Mouse (Mus musculus) heart, adult 2 months (tissue): ENCODE measurements around the gene Mpeg1. TPM values are rescaled to one million over a fixed set of nuclear protein-coding genes. Genes with fewer than 3 reads are reported as not detected.

ENCODE experiments used
- DNase-seq, 2 experiments: peaks; one replicate each; pipeline ENCODE4 v3.0.0; 2021
- H3K27ac ChIP-seq: fragments of 200-600 bp; 2 replicates; pipeline ENCODE4 v1.8.1; 2022
- H3K27me3 ChIP-seq: fragments of 200-500 bp; 2 replicates; pipeline ENCODE4 v1.6.1; 2012; ENCODE audit warnings: mild to moderate bottlenecking, low read length, inconsistent platforms, mixed read lengths; ENCODE audit not compliant: control insufficient read depth, insufficient read depth
- H3K36me3 ChIP-seq: fragments of 200-500 bp; 2 replicates; pipeline ENCODE4 v1.6.1; 2012; ENCODE audit warnings: low read length, inconsistent platforms; ENCODE audit not compliant: control insufficient read depth, insufficient read depth
- H3K4me1 ChIP-seq: fragments of 200-500 bp; 2 replicates; pipeline ENCODE4 v1.6.1; 2011; ENCODE audit warnings: low read length; ENCODE audit not compliant: control insufficient read depth, insufficient read depth
- H3K4me3 ChIP-seq: fragments of 200-600 bp; 2 replicates; pipeline ENCODE4 v1.8.1; 2022
- H3K79me2 ChIP-seq: fragments of 200-500 bp; replicated peaks from 2 replicates; pipeline ENCODE4 v1.6.1; 2012; ENCODE audit warnings: mild to moderate bottlenecking, inconsistent platforms, low read length, moderate library complexity, mixed read lengths; ENCODE audit not compliant: control insufficient read depth, insufficient read depth
- H3K9ac ChIP-seq: fragments of 200-500 bp; 2 replicates; pipeline ENCODE4 v1.6.1; 2012; ENCODE audit warnings: low read depth, mild to moderate bottlenecking, control low read depth, inconsistent platforms, low read length, mixed read lengths
- CTCF ChIP-seq: fragments of 200-600 bp; IDR thresholded peaks from 2 replicates; pipeline ENCODE4 v1.8.1; 2022; ENCODE audit warnings: antibody characterized with exemption, mild to moderate bottlenecking, moderate library complexity
- EP300 ChIP-seq: fragments of 200-500 bp; IDR thresholded peaks from 2 replicates; pipeline ENCODE4 v1.6.1; 2011; ENCODE audit warnings: low read depth, low read length, control low read depth; ENCODE audit not compliant: insufficient read depth
- POLR2A ChIP-seq: fragments of 200-500 bp; IDR thresholded peaks from 2 replicates; pipeline ENCODE4 v1.6.1; 2011; ENCODE audit warnings: mild to moderate bottlenecking, low read depth, low read length, control low read depth; ENCODE audit not compliant: insufficient read depth
- WGBS: fragments of 180-500 bp; shearing (Covaris S2); methylation state at CpG from one replicate; pipeline ENCODE4 v1.1.7; 2018; 5-methylcytosine and 5-hydroxymethylcytosine counted together
- intact Hi-C: fragments of 180-260 bp; cut with DNase I; formaldehyde crosslinking; loops from one replicate; pipeline ENCODE4 v1.15.1; 2025
- polyA plus RNA-seq: library from polyadenylated mRNA; depleted of rRNA; stranded (reverse); fragments of >200 nt; gene quantifications from 2 replicates; pipeline ENCODE4 v1.2.3, GENCODE M21; 2012
- total RNA-seq, 2 experiments: library from RNA; stranded (reverse); gene quantifications; 2 replicates each; pipeline ENCODE4 v1.2.3; 2021

Mpeg1 gene
- total and polyA plus RNA-seq, 3 experiments, result 3.5 to 8.0 (median 7.4) TPM

DNA sequence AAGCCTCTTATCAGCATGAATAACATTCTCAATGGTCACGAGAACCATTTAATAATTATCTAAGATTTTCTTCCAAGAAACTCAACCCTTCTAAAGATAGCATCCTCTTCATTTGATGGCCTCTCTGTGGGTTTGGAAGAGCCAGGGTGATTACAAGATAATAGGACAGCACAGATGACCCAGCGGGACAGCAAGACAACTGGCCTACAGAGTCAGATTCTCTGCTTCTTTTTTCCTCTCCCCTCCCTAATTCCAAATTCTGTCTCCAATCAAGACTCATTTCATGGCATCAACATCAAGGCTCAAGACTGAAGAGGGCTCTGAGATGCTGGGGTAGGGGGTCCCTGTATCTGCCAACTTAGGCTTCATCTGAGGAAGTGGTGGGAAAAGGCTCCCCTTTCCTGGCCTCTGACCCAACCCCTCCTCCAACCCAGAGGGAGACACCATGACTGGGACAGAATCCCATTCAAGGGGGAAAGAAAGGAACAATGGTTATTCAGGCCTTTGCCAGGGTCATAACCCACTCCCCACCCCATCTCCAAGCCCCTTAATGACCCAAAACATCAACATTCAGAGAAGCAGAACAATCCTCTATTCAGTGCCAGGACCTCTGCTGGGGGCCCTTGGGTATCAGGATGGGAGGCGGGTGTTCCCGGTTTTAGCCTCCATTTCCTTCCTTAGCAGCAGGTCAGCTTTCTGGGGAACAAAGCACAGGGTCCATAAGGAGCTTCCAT is 33.0 kb downstream of the Mpeg1 start:
- H3K4me1 ChIP-seq, result peaks cover 2% of the 10 kb centered on the region; the same call in 1 of the 2 replicates
- H3K4me3 ChIP-seq, result no peak overlapping the region
- no peaks in the 10 kb centered on the region for H3K79me2 ChIP-seq
- no peak overlapping the region for H3K9ac ChIP-seq
- WGBS, result 53% methylated on average over 4 of the region's 4 CpGs
- intact Hi-C loops, result no loop called here
- no peak overlapping the region; the same call in 1 of the 2 replicates for H3K27ac ChIP-seq
- no peaks in the 10 kb centered on the region for H3K27me3 ChIP-seq
- TF ChIP-seq POLR2A (no peak), CTCF (no peak), EP300 (no peak)
- DNase-seq, result no peak
- H3K36me3 ChIP-seq, result no peaks in the 10 kb centered on the region; the same call in 1 of the 2 replicates

DNA sequence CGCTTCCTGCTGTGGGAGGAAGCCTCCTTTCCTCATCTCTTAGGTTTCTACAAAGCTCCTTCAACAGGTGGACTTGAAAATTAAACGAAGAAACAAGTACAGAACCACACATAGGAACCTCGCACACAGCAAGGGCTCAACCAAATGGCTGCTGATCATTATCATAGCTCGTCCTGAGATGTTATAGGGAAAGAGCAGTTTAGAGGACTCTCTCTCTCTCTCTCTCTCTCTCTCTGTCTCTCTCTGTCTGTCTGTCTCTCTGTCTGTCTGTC is 33.5 kb downstream of the Mpeg1 start:
- H3K79me2 ChIP-seq, result no peaks in the 10 kb centered on the region
- no peaks in the 10 kb centered on the region for H3K27me3 ChIP-seq
- H3K9ac ChIP-seq, result no peak overlapping the region
- no peaks in the 10 kb centered on the region; the same call in 1 of the 2 replicates for H3K36me3 ChIP-seq
- H3K27ac ChIP-seq, result no peak overlapping the region
- 57% methylated on average over 4 of the region's 4 CpGs for WGBS
- no peak overlapping the region for H3K4me3 ChIP-seq
- intact Hi-C loops, result no loop called here
- no peak for TF ChIP-seq CTCF
- TF ChIP-seq POLR2A, result no peak
- TF ChIP-seq EP300, result no peak
- peaks cover 2% of the 10 kb centered on the region; the same call in 1 of the 2 replicates for H3K4me1 ChIP-seq
- DNase-seq, result no peak

DNA sequence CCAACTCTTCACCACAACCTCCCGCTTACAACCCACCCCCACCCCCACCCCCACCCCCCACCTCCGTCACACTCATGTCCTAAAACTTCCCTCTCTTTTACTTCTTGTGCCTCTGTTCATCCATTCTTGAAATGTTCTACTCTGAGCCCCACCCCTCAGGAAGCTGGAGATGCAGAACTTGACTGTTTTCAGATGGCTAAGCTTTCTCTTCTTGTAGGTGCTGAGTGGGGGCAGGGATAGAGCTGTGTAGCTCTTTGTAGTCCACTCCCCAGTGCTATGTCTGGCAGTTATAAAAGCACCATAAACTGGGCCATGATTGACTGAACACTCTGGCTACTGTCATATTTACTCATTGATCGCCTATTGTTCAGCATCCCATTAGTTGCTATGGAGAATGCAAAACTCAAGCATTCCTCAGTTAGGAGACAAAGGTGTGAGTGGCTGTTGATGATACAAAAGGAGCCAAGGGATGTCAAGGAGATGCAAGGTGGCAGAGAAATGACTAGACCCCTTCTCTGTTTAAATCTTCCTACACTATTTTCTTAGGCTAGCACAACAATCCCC is 34.5 kb downstream of the Mpeg1 start:
- WGBS, result 70% methylated on average over 3 of the region's 3 CpGs
- H3K27me3 ChIP-seq, result no peaks in the 10 kb centered on the region
- TF ChIP-seq CTCF (no peak), EP300 (no peak), POLR2A (no peak)
- intact Hi-C loops, result no loop called here
- H3K36me3 ChIP-seq, result no peaks in the 10 kb centered on the region; the same call in 1 of the 2 replicates
- DNase-seq, result no peak
- H3K27ac ChIP-seq, result no peak overlapping the region
- no peaks in the 10 kb centered on the region for H3K79me2 ChIP-seq
- no peak overlapping the region for H3K4me3 ChIP-seq
- no peak overlapping the region for H3K9ac ChIP-seq
- peaks cover 2% of the 10 kb centered on the region; the same call in 1 of the 2 replicates for H3K4me1 ChIP-seq

DNA sequence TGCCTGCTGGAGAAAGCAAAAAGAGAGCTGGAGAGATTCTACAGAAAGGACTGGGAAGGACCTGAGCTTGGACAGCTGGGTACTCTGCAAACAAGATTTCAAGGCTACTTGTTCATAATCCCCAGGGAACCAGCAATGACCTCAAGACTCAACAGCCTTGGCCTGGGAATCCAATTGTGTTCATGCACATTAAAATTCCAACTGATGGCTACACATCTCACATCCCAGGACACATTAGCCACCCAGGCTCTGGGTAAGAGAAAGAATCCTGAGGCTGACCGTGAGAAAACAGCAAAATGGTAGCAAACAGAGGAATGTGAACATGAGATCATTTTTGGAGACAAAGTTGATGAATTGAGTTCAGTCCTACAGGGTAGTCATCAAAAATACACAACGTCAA is 35.7 kb downstream of the Mpeg1 start:
- no peaks in the 10 kb centered on the region for H3K79me2 ChIP-seq
- no peaks in the 10 kb centered on the region; the same call in 1 of the 2 replicates for H3K36me3 ChIP-seq
- H3K9ac ChIP-seq, result no peak overlapping the region
- no peak overlapping the region for H3K4me3 ChIP-seq
- intact Hi-C loops, result no loop called here
- TF ChIP-seq POLR2A, result no peak
- TF ChIP-seq EP300, result no peak
- TF ChIP-seq CTCF, result no peak
- H3K4me1 ChIP-seq, result peaks cover 2% of the 10 kb centered on the region; the same call in 1 of the 2 replicates
- H3K27me3 ChIP-seq, result peaks cover 5% of the 10 kb centered on the region
- 73% methylated on average over 2 of the region's 2 CpGs for WGBS
- no peak overlapping the region for H3K27ac ChIP-seq
- DNase-seq, result no peak

DNA sequence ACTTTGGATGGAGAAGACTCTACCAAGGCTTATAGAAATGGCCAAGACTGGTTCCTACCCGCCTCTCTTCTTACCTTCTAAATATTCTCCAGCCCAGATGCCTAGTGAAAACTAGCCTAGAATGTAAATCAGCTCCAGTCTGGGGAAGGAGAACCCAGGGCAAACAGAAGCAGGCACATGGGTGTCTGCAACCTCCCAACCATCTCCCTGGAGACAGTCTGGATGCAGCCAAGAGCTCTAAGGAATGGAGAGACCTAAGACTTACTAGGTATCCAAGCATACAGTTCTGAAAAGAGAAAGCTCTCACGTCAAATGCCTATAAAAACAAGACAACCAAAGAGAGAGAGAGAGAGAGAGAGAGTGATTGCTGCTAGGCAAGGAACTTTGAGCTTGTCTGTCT is 37.3 kb downstream of the Mpeg1 start:
- Histone ChIP-seq H3K4me1 (peaks cover 2% of the 10 kb centered on the region; the same call in 1 of the 2 replicates), H3K79me2 (no peaks in the 10 kb centered on the region), H3K27ac (no peak overlapping the region), H3K36me3 (no peaks in the 10 kb centered on the region; the same call in 1 of the 2 replicates), H3K4me3 (no peak overlapping the region), H3K27me3 (peaks cover 6% of the 10 kb centered on the region), H3K9ac (no peak overlapping the region)
- intact Hi-C loops, result no loop called here
- TF ChIP-seq POLR2A (no peak), EP300 (no peak), CTCF (no peak)
- DNase-seq, result no peak
- WGBS, result 58% methylated on average over 2 of the region's 2 CpGs

DNA sequence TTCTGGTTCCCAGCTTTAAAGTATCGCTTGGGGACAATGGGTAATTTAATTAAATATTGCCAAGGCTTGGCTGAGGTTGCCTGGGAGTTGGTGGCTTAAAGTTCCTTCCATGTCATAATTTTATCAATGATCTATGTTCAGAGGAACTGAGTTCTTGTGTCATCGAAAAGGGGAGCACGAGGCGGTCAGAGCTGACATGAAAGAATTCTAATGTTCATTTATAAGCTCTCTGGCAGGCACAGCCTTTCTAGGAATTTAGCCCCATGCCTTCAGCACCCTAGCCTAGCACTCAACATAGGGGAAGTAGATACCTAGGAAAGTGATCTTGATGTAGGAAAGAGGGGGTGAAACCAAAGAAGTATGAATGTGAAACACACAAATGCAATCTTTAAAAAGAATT is 37.7 kb downstream of the Mpeg1 start:
- no peak overlapping the region for H3K4me3 ChIP-seq
- no peak overlapping the region for H3K9ac ChIP-seq
- H3K79me2 ChIP-seq, result no peaks in the 10 kb centered on the region
- 72% methylated on average over 4 of the region's 4 CpGs for WGBS
- peaks cover 6% of the 10 kb centered on the region for H3K27me3 ChIP-seq
- H3K36me3 ChIP-seq, result no peaks in the 10 kb centered on the region; the same call in 1 of the 2 replicates
- no peak overlapping the region for H3K27ac ChIP-seq
- H3K4me1 ChIP-seq, result peaks cover 2% of the 10 kb centered on the region; the same call in 1 of the 2 replicates
- TF ChIP-seq POLR2A, result no peak
- no peak for TF ChIP-seq CTCF
- no peak for TF ChIP-seq EP300
- no peak for DNase-seq
- intact Hi-C loops, result no loop called here
